Mouse (Mus musculus): ENCODE measurements at regions not wholly inside any gene's neighbourhood (a gene's known extent, or its start where the extent isn't known, plus 50 kb on each side); places are given as distances from the start of the nearest gene placed in this dataset.

GRCm38 (mm10) chr11:32965418-32965817 lies 141.0 kb upstream of the Smim23 start:
- DNase-seq (ENCODE audit: extremely low spot score in 1 of 2, low spot score in 2 of 2) = no peak
- Histone ChIP-seq H3K27ac (no peak overlapping the region), H3K4me3 (no peak overlapping the region)
- intact Hi-C loops (cut with DNase I) = no loop called here
- TF ChIP-seq CTCF (IDR thresholded peaks at IDR 0.05) = no peak

- Histone ChIP-seq H3K27ac (no peak overlapping the region), H3K4me3 (no peak overlapping the region)
- no peak for TF ChIP-seq CTCF (IDR thresholded peaks at IDR 0.05)
- DNase-seq (ENCODE audit: extremely low spot score in 1 of 2, low spot score in 2 of 2) = peak in 1 of 2 experiments; percentile 13
- intact Hi-C loops (cut with DNase I) = loop anchor here (5.0 kb wide), 2 partner anchors 134 to 184 kb away; partner anchors contain the start of gene Fgf18
These were observed 139.4 kb upstream of the Smim23 start for GRCm38 (mm10) chr11:32963625-32964293.

GRCm38 (mm10) chr11:32961600-32961999 lies 137.2 kb upstream of the Smim23 start:
- intact Hi-C loops (cut with DNase I) = loop anchor here (5.0 kb wide), 2 partner anchors 136 to 186 kb away; partner anchors contain the start of gene Fgf18
- peak; percentile 40 for TF ChIP-seq CTCF (IDR thresholded peaks at IDR 0.05)
- Histone ChIP-seq H3K27ac (no peak overlapping the region), H3K4me3 (no peak overlapping the region)
- DNase-seq (ENCODE audit: extremely low spot score in 1 of 2, low spot score in 2 of 2) = no peak

- no peak for DNase-seq (ENCODE audit: extremely low spot score in 1 of 2, low spot score in 2 of 2)
- H3K27ac ChIP-seq = no peak overlapping the region
- no peak for TF ChIP-seq CTCF (IDR thresholded peaks at IDR 0.05)
- intact Hi-C loops (cut with DNase I) = loop anchor here (5.0 to 10.0 kb wide), 2 partner anchors 152 to 334 kb away; no protein-coding TSS in a partner anchor
- no peak overlapping the region for H3K4me3 ChIP-seq
These were observed 134.6 kb upstream of the Smim23 start for GRCm38 (mm10) chr11:32958961-32959360.

- peak; percentile 74 for TF ChIP-seq CTCF (IDR thresholded peaks at IDR 0.05)
- Histone ChIP-seq H3K27ac (no peak overlapping the region), H3K4me3 (no peak overlapping the region)
- DNase-seq (ENCODE audit: extremely low spot score in 1 of 2, low spot score in 2 of 2) = peak; percentile 34 to 53
- intact Hi-C loops (cut with DNase I) = loop anchor here (2.0 to 10.0 kb wide), 3 partner anchors 150 to 332 kb away; no protein-coding TSS in a partner anchor
These were observed 132.6 kb upstream of the Smim23 start for GRCm38 (mm10) chr11:32956993-32957392.

- no peak overlapping the region for H3K27ac ChIP-seq
- TF ChIP-seq CTCF (IDR thresholded peaks at IDR 0.05) = no peak
- DNase-seq (ENCODE audit: extremely low spot score in 1 of 2, low spot score in 2 of 2) = no peak
- intact Hi-C loops (cut with DNase I) = loop anchor here (10.0 kb wide), 1 partner anchor 327 kb away; no protein-coding TSS in a partner anchor
- H3K4me3 ChIP-seq = no peak overlapping the region
These were observed 127.9 kb upstream of the Smim23 start for GRCm38 (mm10) chr11:32952271-32952670.

GRCm38 (mm10) chr11:32948132-32948531 lies 123.7 kb upstream of the Smim23 start:
- DNase-seq (ENCODE audit: extremely low spot score in 1 of 2, low spot score in 2 of 2) = no peak
- no peak overlapping the region for H3K27ac ChIP-seq
- intact Hi-C loops (cut with DNase I) = no loop called here
- H3K4me3 ChIP-seq = no peak overlapping the region
- no peak for TF ChIP-seq CTCF (IDR thresholded peaks at IDR 0.05)

GRCm38 (mm10) chr11:32946481-32947001 lies 122.1 kb upstream of the Smim23 start:
- Histone ChIP-seq H3K4me3 (no peak overlapping the region), H3K27ac (no peak overlapping the region)
- no peak for DNase-seq (ENCODE audit: extremely low spot score in 1 of 2, low spot score in 2 of 2)
- intact Hi-C loops (cut with DNase I) = no loop called here
- TF ChIP-seq CTCF (IDR thresholded peaks at IDR 0.05) = no peak

- no peak for DNase-seq (ENCODE audit: extremely low spot score in 1 of 2, low spot score in 2 of 2)
- no peak overlapping the region for H3K4me3 ChIP-seq
- intact Hi-C loops (cut with DNase I) = no loop called here
- H3K27ac ChIP-seq = no peak overlapping the region
- no peak for TF ChIP-seq CTCF (IDR thresholded peaks at IDR 0.05)
These were observed 120.7 kb upstream of the Smim23 start for GRCm38 (mm10) chr11:32945071-32945470.

- Histone ChIP-seq H3K27ac (peak overlapping the region; percentile 36; the same call in 1 of the 2 replicates), H3K4me3 (no peak overlapping the region)
- DNase-seq (ENCODE audit: extremely low spot score in 1 of 2, low spot score in 2 of 2) = peak; percentile 16 to 20
- TF ChIP-seq CTCF (IDR thresholded peaks at IDR 0.05) = no peak
- intact Hi-C loops (cut with DNase I) = no loop called here
These were observed 117.1 kb upstream of the Smim23 start for GRCm38 (mm10) chr11:32941331-32942009.

- TF ChIP-seq CTCF (IDR thresholded peaks at IDR 0.05) = no peak
- Histone ChIP-seq H3K27ac (no peak overlapping the region), H3K4me3 (no peak overlapping the region)
- intact Hi-C loops (cut with DNase I) = no loop called here
- no peak for DNase-seq (ENCODE audit: extremely low spot score in 1 of 2, low spot score in 2 of 2)
These were observed 114.7 kb upstream of the Smim23 start for GRCm38 (mm10) chr11:32939102-32939501.

GRCm38 (mm10) chr11:32937167-32937566 lies 112.8 kb upstream of the Smim23 start:
- intact Hi-C loops (cut with DNase I) = no loop called here
- DNase-seq (ENCODE audit: extremely low spot score in 1 of 2, low spot score in 2 of 2) = no peak
- Histone ChIP-seq H3K4me3 (no peak overlapping the region), H3K27ac (no peak overlapping the region)
- TF ChIP-seq CTCF (IDR thresholded peaks at IDR 0.05) = no peak

Data from left cerebral cortex, adult 2 months (tissue).